Mouse (Mus musculus): ENCODE data around the gene Gm17606. TPM values are rescaled to one million over a fixed set of nuclear protein-coding genes. Genes with fewer than 3 reads are reported as not detected.

Gene Gm17606
- polyA plus RNA-seq, 1 experiment from 2014 or later: not detected

DNA sequence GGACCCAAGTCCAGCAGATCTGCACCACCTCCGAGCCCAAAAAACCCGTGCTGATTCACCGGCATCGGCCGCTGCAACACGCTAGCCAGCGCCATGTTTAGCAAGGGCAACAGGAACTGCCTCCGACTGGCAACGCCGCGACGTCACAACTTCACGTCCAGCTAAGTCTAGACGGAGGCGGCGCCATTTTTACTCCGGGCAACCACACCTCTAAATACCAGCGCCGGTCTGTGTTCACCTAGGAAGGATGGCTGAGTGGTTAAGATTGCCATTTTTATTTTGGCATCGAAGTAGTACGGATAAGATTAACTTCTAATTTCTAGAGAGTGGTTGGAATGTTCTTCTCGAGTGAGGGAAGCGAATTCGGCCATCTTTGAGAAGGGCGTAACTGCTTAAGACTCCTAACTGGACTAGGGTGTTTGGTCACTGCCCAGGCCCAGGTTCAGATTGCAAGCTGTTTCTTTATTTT is 22.8 kb upstream of the Gm17606 start, which contains the start of gene Psmb5:
TSS of gene Psmb5 (minus strand) at position 126 of the 469 bp plus-strand sequence.
- peak within 1 kb of the TSS; percentile 78 for H3K4me2 ChIP-seq (replicated peaks; ENCODE audit: low read depth, low read length)
- no peaks in the 10 kb centered on the region for H3K9me3 ChIP-seq (ENCODE audit: low read length)
- H3K27me3 ChIP-seq (ENCODE audit: insufficient read depth, low read length): no peaks in the 10 kb centered on the region
- H3K4me1 ChIP-seq (ENCODE audit: insufficient read depth, low read length): peaks cover 12% of the 10 kb centered on the region
- peak within 1 kb of the TSS; percentile 91 for H3K4me3 ChIP-seq (ENCODE audit: low read length)
- peak within 1 kb of the TSS; percentile 71 for H3K27ac ChIP-seq (ENCODE audit: low read length)
- peak; percentile 89 for ATAC-seq (ENCODE audit: low FRiP score, low TSS enrichment)
- H3K9ac ChIP-seq (replicated peaks; ENCODE audit: low read length): peak within 1 kb of the TSS; percentile 91
- peaks cover 20% of the 10 kb centered on the region for H3K36me3 ChIP-seq (ENCODE audit: insufficient read depth, low read length)
- WGBS: under 1% methylated on average over 25 of the region's 25 CpGs

DNA sequence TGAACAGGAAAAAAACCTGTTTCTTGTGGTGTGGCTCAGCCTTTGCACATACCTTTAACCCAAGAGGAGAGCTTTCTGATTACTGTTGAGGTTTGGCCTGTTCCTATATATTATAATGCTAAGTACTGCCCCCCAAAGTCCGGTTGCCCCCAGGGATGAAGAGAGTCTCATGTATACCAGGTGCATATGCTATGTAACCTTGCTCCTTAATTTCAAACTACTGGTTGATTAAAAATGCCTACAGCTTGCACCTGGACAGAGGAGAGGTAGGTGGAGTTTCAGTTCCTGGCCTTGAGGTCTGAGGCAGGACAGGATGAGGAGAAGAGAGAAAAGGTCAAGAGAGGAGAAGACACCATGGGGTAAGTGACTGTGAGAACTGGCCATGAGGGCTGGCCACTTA is 19.6 kb upstream of the Gm17606 start, which contains the start of gene Psmb11:
TSS of gene Psmb11 (plus strand) at position 301 of the 400 bp plus-strand sequence.
- Histone ChIP-seq H3K4me3 (ENCODE audit: low read length) (no peak within 1 kb of the TSS), H3K36me3 (ENCODE audit: insufficient read depth, low read length) (peaks cover 4% of the 10 kb centered on the region; the same call in 1 of the 2 replicates), H3K27me3 (ENCODE audit: insufficient read depth, low read length) (no peaks in the 10 kb centered on the region), H3K4me2 (replicated peaks; ENCODE audit: low read depth, low read length) (no peak within 1 kb of the TSS), H3K9ac (replicated peaks; ENCODE audit: low read length) (no peak within 1 kb of the TSS), H3K27ac (ENCODE audit: low read length) (no peak within 1 kb of the TSS), H3K9me3 (ENCODE audit: low read length) (no peaks in the 10 kb centered on the region), H3K4me1 (ENCODE audit: insufficient read depth, low read length) (peaks cover 12% of the 10 kb centered on the region)
- WGBS: 97% methylated on average over 1 of the region's 1 CpGs
- no peak for ATAC-seq (ENCODE audit: low FRiP score, low TSS enrichment)

- Histone ChIP-seq H3K27me3 (ENCODE audit: insufficient read depth, low read length) (no peaks in the 10 kb centered on the region), H3K27ac (ENCODE audit: low read length) (no peak overlapping the region), H3K4me1 (ENCODE audit: insufficient read depth, low read length) (no peaks in the 10 kb centered on the region), H3K9ac (replicated peaks; ENCODE audit: low read length) (no peak overlapping the region), H3K9me3 (ENCODE audit: low read length) (no peaks in the 10 kb centered on the region), H3K36me3 (ENCODE audit: insufficient read depth, low read length) (no peaks in the 10 kb centered on the region), H3K4me2 (replicated peaks; ENCODE audit: low read depth, low read length) (no peak overlapping the region), H3K4me3 (ENCODE audit: low read length) (no peak overlapping the region)
- 79% methylated on average over 6 of the region's 6 CpGs for WGBS
- ATAC-seq (ENCODE audit: low FRiP score, low TSS enrichment): no peak
Measured at GRCm38 (mm10) chr14:54623334-54623733, 17.4 kb upstream of the Gm17606 start.

DNA sequence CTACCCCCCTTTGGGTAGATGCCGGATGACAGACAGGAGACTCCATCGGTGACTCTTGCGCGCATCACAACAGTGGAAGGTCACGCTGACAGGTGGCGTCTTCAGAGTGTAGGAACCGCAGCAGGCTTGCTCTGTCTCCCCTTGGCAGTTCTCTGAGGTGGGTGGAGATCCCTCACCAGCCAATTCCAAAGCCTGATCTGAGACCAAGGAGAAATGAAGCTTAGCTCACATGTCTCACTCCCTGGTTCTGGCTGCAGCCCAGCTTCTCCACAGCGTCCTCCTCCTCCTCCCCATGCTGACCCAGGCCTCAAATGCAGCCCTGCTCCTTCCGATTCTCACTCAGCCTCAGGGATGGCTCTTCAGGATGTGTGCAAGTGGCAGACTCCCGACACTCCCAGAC is 15.8 kb upstream of the Gm17606 start:
- no peak overlapping the region for H3K4me2 ChIP-seq (replicated peaks; ENCODE audit: low read depth, low read length)
- H3K36me3 ChIP-seq (ENCODE audit: insufficient read depth, low read length): no peaks in the 10 kb centered on the region
- H3K27me3 ChIP-seq (ENCODE audit: insufficient read depth, low read length): no peaks in the 10 kb centered on the region
- H3K4me1 ChIP-seq (ENCODE audit: insufficient read depth, low read length): no peaks in the 10 kb centered on the region
- H3K9ac ChIP-seq (replicated peaks; ENCODE audit: low read length): no peak overlapping the region
- H3K4me3 ChIP-seq (ENCODE audit: low read length): no peak overlapping the region
- H3K27ac ChIP-seq (ENCODE audit: low read length): no peak overlapping the region
- WGBS: 76% methylated on average over 10 of the region's 10 CpGs
- no peaks in the 10 kb centered on the region for H3K9me3 ChIP-seq (ENCODE audit: low read length)
- ATAC-seq (ENCODE audit: low FRiP score, low TSS enrichment): no peak

DNA sequence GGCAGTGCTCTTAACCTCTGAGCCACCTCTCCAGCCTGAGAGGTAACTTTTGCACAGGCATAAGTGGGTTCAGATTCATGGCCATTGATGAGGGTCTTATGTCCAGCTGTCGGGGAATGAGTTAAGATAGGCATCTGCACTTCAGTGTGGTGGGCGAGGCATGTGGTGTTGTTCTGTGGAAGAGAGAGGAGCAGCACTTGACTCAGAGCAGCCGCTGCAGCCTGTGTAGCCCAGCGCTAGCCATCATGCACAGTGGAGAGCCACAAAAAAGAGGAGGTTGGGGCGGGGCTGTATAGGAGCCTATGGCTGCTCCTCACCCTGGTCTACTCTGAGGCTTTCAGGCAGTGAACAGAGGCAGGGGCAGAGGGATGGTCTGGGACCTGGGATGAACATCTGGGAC is 12.6 kb upstream of the Gm17606 start:
- 74% methylated on average over 5 of the region's 5 CpGs for WGBS
- no peaks in the 10 kb centered on the region for H3K4me1 ChIP-seq (ENCODE audit: insufficient read depth, low read length)
- no peak overlapping the region for H3K4me3 ChIP-seq (ENCODE audit: low read length)
- H3K9ac ChIP-seq (replicated peaks; ENCODE audit: low read length): no peak overlapping the region
- H3K9me3 ChIP-seq (ENCODE audit: low read length): no peaks in the 10 kb centered on the region
- H3K27me3 ChIP-seq (ENCODE audit: insufficient read depth, low read length): no peaks in the 10 kb centered on the region
- H3K36me3 ChIP-seq (ENCODE audit: insufficient read depth, low read length): peaks cover 15% of the 10 kb centered on the region
- H3K27ac ChIP-seq (ENCODE audit: low read length): no peak overlapping the region
- no peak for ATAC-seq (ENCODE audit: low FRiP score, low TSS enrichment)
- no peak overlapping the region for H3K4me2 ChIP-seq (replicated peaks; ENCODE audit: low read depth, low read length)

GRCm38 (mm10) chr14:54629797-54630196 is 11.0 kb upstream of the Gm17606 start:
- 84% methylated on average over 2 of the region's 2 CpGs for WGBS
- Histone ChIP-seq H3K36me3 (ENCODE audit: insufficient read depth, low read length) (peaks cover 26% of the 10 kb centered on the region), H3K27me3 (ENCODE audit: insufficient read depth, low read length) (no peaks in the 10 kb centered on the region), H3K9me3 (ENCODE audit: low read length) (no peaks in the 10 kb centered on the region), H3K9ac (replicated peaks; ENCODE audit: low read length) (no peak overlapping the region), H3K4me1 (ENCODE audit: insufficient read depth, low read length) (no peaks in the 10 kb centered on the region), H3K27ac (ENCODE audit: low read length) (no peak overlapping the region), H3K4me3 (ENCODE audit: low read length) (no peak overlapping the region), H3K4me2 (replicated peaks; ENCODE audit: low read depth, low read length) (no peak overlapping the region)
- ATAC-seq (ENCODE audit: low FRiP score, low TSS enrichment): no peak

- no peak overlapping the region for H3K9ac ChIP-seq (replicated peaks; ENCODE audit: low read length)
- peaks cover 26% of the 10 kb centered on the region for H3K36me3 ChIP-seq (ENCODE audit: insufficient read depth, low read length)
- no peak overlapping the region for H3K27ac ChIP-seq (ENCODE audit: low read length)
- H3K4me1 ChIP-seq (ENCODE audit: insufficient read depth, low read length): no peaks in the 10 kb centered on the region
- H3K9me3 ChIP-seq (ENCODE audit: low read length): no peaks in the 10 kb centered on the region
- 83% methylated on average over 11 of the region's 11 CpGs for WGBS
- ATAC-seq (ENCODE audit: low FRiP score, low TSS enrichment): no peak
- H3K4me2 ChIP-seq (replicated peaks; ENCODE audit: low read depth, low read length): no peak overlapping the region
- no peaks in the 10 kb centered on the region for H3K27me3 ChIP-seq (ENCODE audit: insufficient read depth, low read length)
- H3K4me3 ChIP-seq (ENCODE audit: low read length): no peak overlapping the region
Measured at GRCm38 (mm10) chr14:54630583-54631239, 10.0 kb upstream of the Gm17606 start.

- WGBS: 82% methylated on average over 4 of the region's 4 CpGs
- H3K27me3 ChIP-seq (ENCODE audit: insufficient read depth, low read length): no peaks in the 10 kb centered on the region
- no peak overlapping the region for H3K4me2 ChIP-seq (replicated peaks; ENCODE audit: low read depth, low read length)
- no peak for ATAC-seq (ENCODE audit: low FRiP score, low TSS enrichment)
- no peaks in the 10 kb centered on the region for H3K9me3 ChIP-seq (ENCODE audit: low read length)
- H3K36me3 ChIP-seq (ENCODE audit: insufficient read depth, low read length): peaks cover 31% of the 10 kb centered on the region
- H3K4me3 ChIP-seq (ENCODE audit: low read length): no peak overlapping the region
- no peaks in the 10 kb centered on the region for H3K4me1 ChIP-seq (ENCODE audit: insufficient read depth, low read length)
- H3K27ac ChIP-seq (ENCODE audit: low read length): no peak overlapping the region
- no peak overlapping the region for H3K9ac ChIP-seq (replicated peaks; ENCODE audit: low read length)
Measured at GRCm38 (mm10) chr14:54631240-54631599, 9.5 kb upstream of the Gm17606 start.

GRCm38 (mm10) chr14:54632252-54632651 is 8.5 kb upstream of the Gm17606 start:
- Histone ChIP-seq H3K4me2 (replicated peaks; ENCODE audit: low read depth, low read length) (no peak overlapping the region), H3K9ac (replicated peaks; ENCODE audit: low read length) (no peak overlapping the region), H3K27ac (ENCODE audit: low read length) (no peak overlapping the region), H3K36me3 (ENCODE audit: insufficient read depth, low read length) (peaks cover 39% of the 10 kb centered on the region), H3K9me3 (ENCODE audit: low read length) (no peaks in the 10 kb centered on the region), H3K27me3 (ENCODE audit: insufficient read depth, low read length) (no peaks in the 10 kb centered on the region), H3K4me3 (ENCODE audit: low read length) (no peak overlapping the region), H3K4me1 (ENCODE audit: insufficient read depth, low read length) (no peaks in the 10 kb centered on the region)
- WGBS: 95% methylated on average over 29 of the region's 37 CpGs
- no peak for ATAC-seq (ENCODE audit: low FRiP score, low TSS enrichment)

DNA sequence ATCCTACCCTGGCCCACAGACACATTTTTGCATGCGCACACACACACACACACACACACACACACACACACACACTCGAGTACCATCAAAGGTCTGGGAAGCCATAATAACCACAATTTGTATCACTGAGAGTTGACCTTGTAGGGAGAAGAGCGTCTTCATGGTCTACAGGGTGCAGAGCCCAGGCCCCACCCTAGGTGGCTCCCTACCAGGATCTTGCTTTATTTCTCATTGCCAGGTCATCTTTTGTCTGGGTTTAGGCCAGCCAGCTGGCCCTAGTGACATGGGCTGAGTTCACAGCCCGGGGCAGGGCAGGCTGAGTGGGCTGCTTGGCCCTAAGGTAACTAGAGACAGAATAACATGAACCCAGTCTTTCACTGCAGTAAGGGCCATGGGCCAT is 6.6 kb upstream of the Gm17606 start:
- H3K9me3 ChIP-seq (ENCODE audit: low read length): no peaks in the 10 kb centered on the region
- H3K9ac ChIP-seq (replicated peaks; ENCODE audit: low read length): no peak overlapping the region
- H3K4me2 ChIP-seq (replicated peaks; ENCODE audit: low read depth, low read length): no peak overlapping the region
- no peaks in the 10 kb centered on the region for H3K27me3 ChIP-seq (ENCODE audit: insufficient read depth, low read length)
- H3K36me3 ChIP-seq (ENCODE audit: insufficient read depth, low read length): peaks cover 42% of the 10 kb centered on the region
- no peak for ATAC-seq (ENCODE audit: low FRiP score, low TSS enrichment)
- WGBS: 70% methylated on average over 4 of the region's 4 CpGs
- H3K27ac ChIP-seq (ENCODE audit: low read length): no peak overlapping the region
- no peak overlapping the region for H3K4me3 ChIP-seq (ENCODE audit: low read length)
- peaks cover under 1% of the 10 kb centered on the region; the same call in 1 of the 2 replicates for H3K4me1 ChIP-seq (ENCODE audit: insufficient read depth, low read length)
